Mouse (Mus musculus) gastrocnemius, postnatal 36 days (tissue): ENCODE measurements around the gene Gabbr2. TPM values are rescaled to one million over a fixed set of nuclear protein-coding genes. Genes with fewer than 3 reads are reported as not detected.

ENCODE experiments used
- DNase-seq, 2 experiments: peaks; one replicate each; pipeline ENCODE4 v3.0.0; 2022
- intact Hi-C: fragments of 180-260 bp; cut with DNase I; formaldehyde crosslinking; loops from one replicate; pipeline ENCODE4 v1.15.1; 2025
- total RNA-seq, 2 experiments: library from RNA; stranded (reverse); gene quantifications; 2 replicates each; pipeline ENCODE4 v1.2.3; 2021

Gabbr2 gene
- total RNA-seq, 2 experiments from 2014 or later: 0.08 TPM; not detected in 1

DNA sequence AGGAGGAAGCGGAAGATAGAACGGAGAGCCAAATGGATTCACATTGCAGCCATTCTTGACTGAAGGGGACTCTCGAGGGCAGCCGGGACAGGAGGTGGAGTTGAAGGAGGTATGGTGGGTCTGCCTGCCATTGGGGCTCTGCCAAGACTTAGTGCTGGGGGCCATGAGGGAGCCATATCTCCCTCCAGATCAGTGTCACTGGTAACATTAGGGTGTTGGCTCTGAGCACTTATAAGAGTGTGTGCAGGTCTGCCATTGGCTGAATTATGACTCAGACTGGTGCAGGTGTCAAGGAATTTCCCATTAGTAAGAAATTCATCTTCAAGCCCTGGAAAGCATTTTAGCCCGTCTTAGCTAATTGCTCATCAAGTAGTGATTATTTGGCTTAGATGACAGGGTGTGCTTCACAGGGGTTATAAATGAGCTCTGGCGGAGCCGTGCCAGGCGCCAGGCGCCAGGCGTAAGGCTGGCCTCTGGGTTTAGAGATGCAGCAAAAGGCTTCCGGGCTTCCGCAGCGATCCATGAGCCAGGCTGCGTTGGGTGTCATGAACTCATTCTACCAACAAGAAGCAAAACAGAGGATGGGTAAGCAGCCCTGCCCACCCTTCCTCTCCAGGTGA is 207.1 kb downstream of the Gabbr2 start:
- intact Hi-C loops: loop anchor here (5.0 kb wide), 1 partner anchor 38 kb away; no protein-coding TSS in a partner anchor
- no peak for DNase-seq

DNA sequence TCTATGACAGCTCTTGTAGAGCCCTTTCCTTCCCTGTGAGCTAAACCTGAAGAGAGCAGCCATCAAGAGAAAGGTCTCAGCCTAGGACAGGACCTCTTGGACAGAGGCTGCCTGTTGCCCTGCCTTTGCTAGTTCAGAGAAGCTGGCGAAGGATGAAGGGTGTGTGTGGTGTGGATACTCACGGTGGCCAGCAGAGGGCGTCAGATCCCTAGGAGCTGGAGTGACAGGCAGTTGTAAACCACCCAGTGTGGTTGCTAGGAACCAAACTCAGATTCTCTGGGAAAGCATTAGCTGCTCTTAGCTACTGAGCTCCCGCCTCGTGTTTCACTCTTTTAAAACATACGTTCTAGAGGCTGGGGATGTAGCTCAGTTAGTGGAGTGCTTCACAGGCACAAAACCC is 210.6 kb downstream of the Gabbr2 start:
- intact Hi-C loops: loop anchor here (5.0 kb wide), 1 partner anchor 41 kb away; no protein-coding TSS in a partner anchor
- no peak for DNase-seq

DNA sequence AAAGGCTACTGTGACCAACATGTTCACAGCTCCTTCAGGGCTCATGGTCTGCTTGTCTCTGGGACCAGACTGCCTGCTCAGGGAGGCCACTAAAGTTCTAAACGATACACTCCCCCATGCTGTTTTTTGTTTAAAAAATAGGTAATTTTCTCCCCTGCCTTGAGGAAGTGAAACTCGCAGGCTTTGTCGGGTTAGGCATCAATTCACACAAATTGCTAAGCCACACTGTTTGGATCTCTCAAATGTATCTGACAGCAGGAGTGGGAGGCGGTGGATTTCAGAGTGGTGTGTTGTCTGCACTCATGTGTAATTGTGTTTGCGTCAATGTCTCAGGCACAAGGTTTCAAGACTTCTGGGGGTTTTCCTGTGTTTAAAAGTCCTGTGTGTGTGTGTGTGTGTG is 215.7 kb downstream of the Gabbr2 start:
- no peak for DNase-seq
- intact Hi-C loops: no loop called here

DNA sequence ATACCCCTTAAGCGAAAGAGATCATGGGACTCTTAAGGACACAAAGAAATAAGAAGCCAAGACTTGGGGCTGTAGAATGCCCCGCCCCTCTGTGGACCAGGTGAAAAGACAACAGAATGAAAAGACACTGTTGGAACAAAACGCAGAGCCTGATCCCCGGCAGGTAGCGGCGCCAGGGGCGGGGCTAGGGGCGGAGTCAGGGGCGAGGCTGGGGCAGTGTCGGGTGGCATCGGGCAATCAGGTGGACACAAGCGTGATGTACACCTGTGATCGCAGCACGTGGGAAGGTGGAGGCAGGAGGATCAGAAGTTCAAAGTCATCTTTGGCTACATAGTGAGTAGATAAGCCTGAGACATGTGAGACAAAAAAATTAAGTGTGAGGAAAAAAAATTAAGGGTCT is 217.0 kb downstream of the Gabbr2 start:
- intact Hi-C loops: no loop called here
- DNase-seq: no peak

DNA sequence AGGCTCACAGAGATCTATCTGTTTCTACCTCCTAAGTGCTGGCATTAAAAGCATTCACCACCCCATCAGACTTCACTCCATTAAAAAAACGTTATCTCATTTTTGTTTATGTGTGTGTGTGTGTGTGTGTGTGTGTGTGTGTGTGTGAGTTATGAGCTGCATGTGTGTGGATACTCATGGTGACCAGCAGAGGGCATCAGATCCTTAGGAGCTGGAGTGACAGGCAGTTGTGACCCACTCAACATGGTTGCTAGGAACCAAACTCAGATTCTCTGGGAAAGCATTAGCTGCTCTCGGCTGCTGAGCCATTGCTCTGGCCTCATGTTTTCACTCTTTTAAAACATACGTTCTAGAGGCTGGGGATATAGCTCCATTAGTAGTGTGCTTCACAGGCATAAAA is 218.4 kb downstream of the Gabbr2 start:
- DNase-seq: no peak
- intact Hi-C loops: no loop called here

DNA sequence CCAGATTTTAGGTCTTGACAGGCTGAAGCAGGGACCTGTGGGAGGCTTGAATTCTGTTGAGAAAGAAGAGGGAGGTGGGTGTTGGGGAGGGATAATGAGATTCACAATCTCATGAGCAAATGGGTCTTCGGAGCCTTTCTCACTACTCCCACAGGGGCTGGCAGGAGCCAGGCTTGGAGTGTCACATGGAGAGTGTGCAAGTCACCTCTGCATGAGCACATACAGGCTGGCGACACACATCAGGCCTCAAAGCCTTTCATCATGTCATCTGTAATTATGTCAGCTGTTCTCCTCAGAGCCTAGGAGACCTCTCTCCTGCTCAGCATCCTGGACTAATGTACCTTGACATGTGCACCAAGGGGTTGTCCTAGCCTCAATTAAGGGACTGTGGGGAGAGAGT is 219.1 kb downstream of the Gabbr2 start:
- no peak for DNase-seq
- intact Hi-C loops: no loop called here

DNA sequence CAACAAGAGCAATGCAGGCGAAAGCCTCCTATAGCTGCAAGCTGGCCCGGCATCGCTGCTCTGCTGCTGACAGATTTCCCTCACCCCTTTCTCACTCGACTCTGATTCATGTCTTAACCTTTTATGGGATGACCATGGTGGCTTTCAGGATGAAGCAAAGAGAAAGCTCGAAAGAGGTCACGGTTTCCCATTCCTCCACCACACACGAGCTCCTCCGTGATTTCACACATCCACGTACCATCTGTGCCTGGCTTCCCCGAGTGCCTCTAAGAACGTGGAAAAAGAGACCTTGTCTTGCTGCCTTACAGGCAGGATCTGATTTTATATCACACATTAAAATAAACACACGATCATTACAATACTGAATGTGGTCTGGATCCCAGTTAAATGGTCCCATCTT is 220.6 kb downstream of the Gabbr2 start:
- intact Hi-C loops: no loop called here

DNA sequence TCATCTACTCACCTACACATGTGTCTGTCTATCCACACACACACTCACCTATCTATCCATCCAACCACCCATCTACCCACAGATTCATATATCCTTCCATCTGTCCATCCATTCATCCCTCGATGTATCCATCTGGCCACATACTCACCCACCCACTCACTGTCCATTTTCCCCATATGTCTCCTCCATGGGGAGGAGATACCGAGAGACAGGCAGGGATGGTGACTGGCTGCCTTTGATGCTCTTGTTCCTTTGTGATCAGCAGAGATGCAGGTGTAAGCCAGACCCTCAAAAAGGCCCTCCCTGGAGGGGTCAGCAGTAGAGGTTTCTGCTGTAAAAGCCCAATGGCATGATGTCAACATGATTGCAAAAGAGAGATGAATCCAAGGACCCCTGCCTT is 221.0 kb downstream of the Gabbr2 start:
- no peak for DNase-seq
- intact Hi-C loops: no loop called here

More for the DNA sequence above, 220.6 kb downstream of the Gabbr2 start:
- no peak for DNase-seq

DNA sequence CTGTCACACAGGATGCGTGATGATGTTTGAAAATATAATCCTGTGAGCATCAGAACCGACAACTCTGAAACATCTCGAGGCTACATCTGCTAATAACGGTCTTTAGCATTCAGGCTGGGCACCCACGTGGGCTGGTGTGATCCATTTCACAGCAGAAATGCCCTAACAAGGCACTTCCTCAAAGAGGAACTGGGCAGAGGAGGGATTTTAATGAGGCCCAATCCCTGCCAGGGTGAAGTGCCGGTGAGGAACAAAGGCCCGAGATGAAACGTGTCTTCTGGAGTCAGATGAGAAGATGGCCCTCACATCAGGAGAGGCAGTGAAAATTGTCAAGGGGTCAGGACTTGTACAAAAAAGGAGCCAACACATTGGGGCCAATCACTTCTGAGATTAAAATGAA is 221.6 kb downstream of the Gabbr2 start:
- intact Hi-C loops: no loop called here
- no peak for DNase-seq

DNA sequence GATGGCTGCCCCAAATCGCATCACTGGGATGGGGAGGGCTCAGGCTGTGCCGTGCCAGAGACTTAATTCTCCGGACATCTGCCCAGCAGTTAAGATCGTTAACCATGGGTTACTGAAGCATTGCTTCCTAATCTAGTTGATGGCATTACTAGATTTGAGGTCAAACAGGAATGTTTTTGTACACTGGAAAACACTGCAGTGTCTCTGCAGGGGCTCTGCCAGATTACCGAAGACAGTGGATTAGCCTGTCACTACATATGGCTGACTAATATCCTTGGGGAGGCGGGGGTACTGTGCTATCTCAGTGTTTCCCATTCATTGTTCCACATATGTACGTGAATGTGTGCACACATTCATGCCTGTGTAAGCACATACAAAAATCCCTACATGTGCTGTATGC is 225.3 kb downstream of the Gabbr2 start:
- intact Hi-C loops: no loop called here
- no peak for DNase-seq

DNA sequence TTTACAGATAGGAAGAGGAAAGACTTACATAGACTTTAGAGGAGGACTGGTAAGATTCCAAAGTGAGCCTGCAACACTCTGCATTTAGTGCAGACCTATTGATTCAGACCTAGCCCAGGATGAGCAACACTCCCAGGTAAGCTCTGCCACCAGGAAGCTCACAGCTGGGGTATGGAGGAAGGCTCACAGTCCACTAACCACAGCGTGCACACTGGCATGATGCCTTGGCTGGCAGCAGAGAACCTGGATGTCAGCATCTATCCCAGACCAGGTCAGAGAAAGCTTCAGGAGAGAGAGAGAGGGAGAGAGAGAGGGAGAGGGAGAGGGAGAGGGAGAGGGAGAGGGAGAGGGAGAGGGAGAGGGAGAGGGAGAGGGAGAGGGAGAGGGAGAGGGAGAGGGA is 231.8 kb downstream of the Gabbr2 start:
- no peak for DNase-seq
- intact Hi-C loops: no loop called here

DNA sequence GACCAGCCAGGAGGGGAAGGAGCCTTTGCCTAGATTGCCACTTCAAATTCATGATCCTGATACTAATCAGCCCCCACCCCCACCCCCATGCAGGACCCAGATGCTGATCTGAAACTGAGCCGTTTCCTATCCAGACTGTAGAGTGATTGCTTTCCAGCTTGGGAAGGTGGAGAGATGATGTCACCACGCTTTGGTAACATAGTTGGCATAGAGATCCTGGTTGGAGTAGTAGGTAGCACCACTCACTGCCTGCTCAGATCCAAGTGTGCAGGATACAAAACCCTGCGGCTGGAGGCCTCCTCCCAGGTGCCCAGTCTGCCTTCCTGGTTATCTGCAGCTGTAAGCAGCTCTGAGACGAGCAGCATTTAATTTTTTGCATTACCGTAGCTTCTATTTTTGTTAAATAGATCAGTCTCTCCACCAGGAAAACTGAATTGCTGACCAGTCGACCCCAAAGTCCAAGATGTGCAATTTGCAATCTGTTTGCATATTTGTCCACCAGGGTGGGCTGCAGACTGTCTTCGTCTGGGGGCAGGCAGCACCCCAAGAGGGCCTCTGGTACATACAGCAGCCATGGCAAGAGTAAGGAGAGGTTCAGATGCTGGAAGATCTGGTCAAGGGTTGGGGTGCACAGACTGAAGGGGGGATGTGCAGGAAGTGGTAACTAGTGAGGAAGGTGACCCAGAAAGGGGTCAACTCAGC is 233.2 kb downstream of the Gabbr2 start:
- intact Hi-C loops: no loop called here
- no peak for DNase-seq

DNA sequence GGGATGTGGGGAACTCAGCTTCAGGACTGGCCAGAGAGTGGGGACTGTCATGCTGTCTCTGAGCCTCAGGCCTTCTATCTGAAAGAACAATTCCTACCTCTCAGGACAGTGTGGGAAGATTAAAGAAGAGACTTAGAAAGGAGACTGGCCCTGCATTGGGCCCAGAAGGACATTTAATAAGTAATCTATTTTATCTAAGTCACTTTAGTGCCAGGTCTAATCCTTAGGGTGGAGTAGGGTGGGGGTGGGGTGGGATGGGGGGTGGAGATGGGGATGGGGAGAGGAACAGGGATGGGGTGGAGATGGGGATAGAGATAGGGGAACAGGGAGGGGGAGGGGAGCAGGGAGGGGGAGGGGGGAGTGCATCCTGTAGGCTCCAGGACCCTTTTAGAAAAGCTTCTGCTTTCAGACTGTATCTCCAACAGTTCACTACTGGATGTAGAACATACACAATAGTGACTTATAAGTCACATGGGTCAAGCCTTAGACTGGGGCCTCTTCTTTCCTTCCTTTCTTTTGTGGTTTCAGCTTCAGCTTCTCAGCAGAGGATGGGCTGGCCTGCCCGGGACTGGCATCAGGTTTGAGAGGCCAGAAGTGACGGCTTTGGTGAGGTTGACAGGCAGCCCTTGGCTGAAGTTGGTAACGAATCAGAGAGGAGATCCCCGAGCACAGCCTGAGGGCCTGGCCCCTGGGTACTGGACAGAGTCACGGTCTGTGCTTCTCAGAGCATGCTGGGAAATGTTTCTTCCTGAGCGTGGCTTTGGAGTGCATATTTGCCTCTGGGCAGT is 237.1 kb downstream of the Gabbr2 start:
- intact Hi-C loops: no loop called here
- DNase-seq: no peak

DNA sequence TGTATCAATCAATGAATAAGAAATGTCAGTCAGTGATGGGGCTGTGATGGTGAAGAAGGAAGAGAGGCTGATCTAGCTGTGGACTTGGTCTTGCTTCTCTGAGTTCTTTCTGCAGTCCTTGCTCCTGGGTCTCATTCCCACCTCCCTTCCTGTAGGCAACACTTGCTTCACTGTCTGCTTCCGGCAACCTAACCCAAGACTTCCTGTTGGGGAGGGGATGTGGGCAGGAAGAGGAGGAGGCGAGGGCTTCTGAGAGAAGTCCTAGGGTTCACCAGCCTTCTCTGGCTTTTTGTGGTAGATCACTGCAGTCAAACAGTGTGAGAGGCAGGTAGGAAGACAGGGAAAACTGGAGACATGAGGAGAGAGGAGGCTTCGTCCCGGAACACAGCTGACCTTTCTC is 239.4 kb downstream of the Gabbr2 start:
- no peak for DNase-seq
- intact Hi-C loops: no loop called here

DNA sequence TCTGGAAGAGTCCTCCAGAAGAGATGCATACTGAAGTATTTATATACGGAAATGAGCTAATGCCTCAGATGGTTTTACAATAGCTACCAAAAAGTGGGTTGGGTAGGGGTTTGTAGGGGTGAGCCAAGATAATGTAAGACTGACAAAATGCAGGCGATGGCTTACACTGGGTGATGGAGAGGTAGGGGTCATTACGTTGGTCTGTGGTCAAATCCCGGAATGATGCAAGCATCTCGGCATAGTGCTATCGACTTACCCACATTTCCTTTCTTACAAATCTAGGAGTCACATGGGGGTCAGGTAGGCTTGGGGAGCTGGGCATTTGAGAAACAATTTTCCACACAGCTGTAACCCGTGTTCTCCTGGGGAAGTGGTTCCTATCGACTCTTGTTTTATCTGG is 242.7 kb downstream of the Gabbr2 start:
- no peak for DNase-seq
- intact Hi-C loops: loop anchor here (5.0 kb wide), 1 partner anchor 88 kb away; no protein-coding TSS in a partner anchor

DNA sequence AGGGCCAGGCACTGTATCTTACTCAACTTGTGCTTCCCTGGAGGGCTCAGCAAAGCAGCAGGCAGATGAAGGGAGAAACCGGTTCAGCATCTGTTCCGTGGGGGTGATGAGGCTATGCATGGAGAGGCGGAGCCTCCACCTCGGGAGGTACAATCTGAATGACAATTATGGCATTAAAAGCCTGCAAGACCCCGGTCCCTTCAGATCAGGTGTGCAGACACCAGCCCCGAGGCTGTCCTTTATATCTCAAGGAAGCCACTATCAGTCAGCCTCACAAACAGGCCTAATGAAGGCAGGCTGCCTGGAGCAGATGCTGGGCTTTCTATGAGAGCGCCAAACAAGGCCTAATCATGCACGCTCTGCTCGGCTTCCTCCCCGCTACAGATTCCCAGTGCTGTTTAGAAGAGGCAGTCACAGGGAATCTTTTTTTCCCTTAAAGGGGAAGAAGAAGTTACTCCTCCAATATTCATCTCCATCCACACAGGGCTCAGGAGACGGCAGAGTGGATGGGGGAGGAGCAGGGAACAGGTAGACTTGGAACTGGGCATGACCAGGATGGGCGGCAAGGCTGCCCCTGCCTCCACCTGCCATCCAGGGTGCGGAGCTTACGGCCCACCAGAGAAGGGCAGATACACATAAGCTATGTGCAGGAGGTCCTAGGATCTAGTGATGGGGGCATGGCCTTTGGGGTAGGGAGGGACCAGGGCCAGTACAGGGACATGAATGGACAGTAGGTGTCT is 244.5 kb downstream of the Gabbr2 start:
- intact Hi-C loops: loop anchor here (5.0 kb wide), 1 partner anchor 90 kb away; no protein-coding TSS in a partner anchor
- DNase-seq: no peak

DNA sequence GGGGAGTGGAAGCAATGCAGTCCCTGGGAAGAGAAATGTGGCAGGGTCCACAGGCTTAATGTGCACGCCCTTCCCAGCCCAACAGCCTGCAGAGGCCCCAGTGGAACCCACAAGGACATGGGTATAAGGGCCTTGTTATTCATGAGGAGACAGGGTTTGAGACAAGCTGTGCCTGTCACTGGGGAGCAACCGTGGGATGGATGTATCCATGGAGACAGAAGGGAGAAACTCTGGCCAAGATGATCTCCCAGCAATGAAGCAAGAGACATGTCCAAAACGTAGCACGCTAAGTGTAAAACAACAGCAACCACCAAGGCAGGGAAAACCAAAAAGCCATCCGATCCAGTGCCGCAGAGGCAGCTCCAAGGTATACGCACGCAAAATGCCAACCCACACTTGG is 246.1 kb downstream of the Gabbr2 start:
- intact Hi-C loops: loop anchor here (5.0 kb wide), 1 partner anchor 92 kb away; no protein-coding TSS in a partner anchor
- no peak for DNase-seq

DNA sequence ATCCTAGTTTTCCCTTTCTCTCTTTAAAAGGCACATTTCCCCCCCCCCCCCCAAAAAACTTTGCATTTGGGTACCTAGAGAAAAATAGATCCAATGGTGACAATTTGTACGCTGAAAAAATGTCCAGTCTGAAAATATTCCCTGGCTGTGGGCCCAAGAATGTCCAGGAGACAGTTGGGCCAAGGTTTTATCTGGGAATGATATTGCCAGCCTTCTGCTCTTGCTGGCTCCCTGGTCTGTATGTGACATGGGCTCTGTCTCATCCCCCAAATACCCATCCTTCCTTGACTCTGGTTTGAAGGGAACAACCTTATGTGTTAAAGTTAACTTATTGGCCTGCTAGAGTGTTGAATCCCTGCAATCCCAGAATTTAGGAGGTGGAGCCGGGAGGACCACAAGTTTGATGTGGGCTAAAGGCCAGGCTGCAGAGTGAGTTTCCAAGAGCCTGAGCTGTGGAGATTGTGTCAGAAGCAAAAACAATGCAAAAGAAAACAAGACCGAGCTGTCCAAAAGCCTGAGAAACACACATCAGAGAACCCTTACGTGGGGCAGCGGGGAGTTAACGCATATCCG is 247.0 kb downstream of the Gabbr2 start:
- intact Hi-C loops: loop anchor here (5.0 kb wide), 1 partner anchor 93 kb away; no protein-coding TSS in a partner anchor
- no peak for DNase-seq

DNA sequence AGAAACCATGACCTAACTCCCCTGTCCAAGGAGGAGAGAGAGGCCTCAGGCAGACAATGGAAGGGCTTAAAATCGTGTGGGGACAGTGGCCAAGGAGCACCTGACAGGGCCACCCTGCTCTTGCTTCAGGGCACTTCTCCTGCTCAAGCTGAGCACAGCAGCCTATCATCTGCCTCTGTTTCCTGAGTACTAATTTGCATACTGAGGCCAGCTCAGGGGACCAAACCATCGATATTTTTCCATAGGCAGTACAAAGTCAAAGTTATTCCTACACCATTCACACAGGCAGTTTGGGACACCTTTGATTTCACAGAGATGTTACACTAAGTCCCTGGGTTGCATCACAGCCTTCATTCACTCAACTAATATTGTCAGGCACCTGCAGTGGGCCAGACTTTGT is 249.1 kb downstream of the Gabbr2 start:
- intact Hi-C loops: no loop called here
- no peak for DNase-seq

DNA sequence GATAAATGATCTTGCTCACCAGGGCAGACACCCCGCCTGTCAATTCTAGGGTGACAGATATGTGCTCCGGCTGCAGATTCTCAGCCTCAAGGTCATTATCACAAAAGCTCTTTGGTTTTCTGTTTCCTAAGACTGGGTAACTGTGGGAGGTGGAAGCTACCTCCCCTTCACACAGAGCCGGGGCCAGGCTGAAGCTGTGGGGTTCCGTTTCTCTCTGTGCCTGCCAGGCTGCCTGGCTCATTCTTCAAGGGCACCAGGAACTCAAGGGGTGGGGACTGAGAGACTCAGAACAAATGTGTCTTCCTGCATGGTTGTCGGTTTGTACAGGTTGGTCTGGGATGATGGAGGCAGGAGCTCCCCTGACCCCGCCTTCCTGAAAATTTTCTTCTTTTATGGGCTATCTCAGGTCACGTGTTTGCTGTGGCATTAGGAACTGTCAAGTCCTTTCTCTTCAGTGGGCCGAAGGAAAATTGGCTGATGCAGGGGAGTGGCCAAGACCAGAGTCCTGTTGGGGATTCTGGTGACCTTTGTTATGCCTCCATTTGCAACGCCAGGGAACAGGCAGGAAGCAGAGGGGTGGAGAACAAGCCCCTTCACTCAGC is 254.7 kb downstream of the Gabbr2 start:
- intact Hi-C loops: no loop called here

More for the DNA sequence above, 254.7 kb downstream of the Gabbr2 start:
- DNase-seq: no peak
